Mouse (Mus musculus): ENCODE data around the gene Ccdc116.
A peak's percentile ranks its signal among the peaks of the same experiment; 100 is the strongest.

GRCm38 (mm10) chr16:17127292-17127691 is 19.7 kb downstream of the Ccdc116 start:
- TF ChIP-seq POLR2A (IDR thresholded peaks at IDR 0.05; ENCODE audit: low read depth, low read length) (no peak), CTCF (IDR thresholded peaks at IDR 0.05; ENCODE audit: extremely low read depth, insufficient read length, insufficient replicate concordance, low read depth, low read length) (peak; percentile 68; the same call in 1 of the 2 replicates)
